In genomic region chr10:22618842-22619241, GRCm38 (mm10) we compare ENCODE assay signal across 8 mouse cellular contexts. TPM values are rescaled to one million over a fixed set of nuclear protein-coding genes. Genes with fewer than 3 reads are reported as not detected.
DNase-seq lines count a peak whose midpoint lies in the region; ATAC-seq and TF ChIP-seq lines count a peak whose summit lies in the region.

No protein-coding gene starts in this region.

- no peak overlapping the region for H3K27ac ChIP-seq in liver, postnatal 0 days (ENCODE audit: low read depth)
- no peak overlapping the region for H3K27ac ChIP-seq in liver, embryonic 11.5 days (ENCODE audit: low read depth, low read length)
- H3K27ac ChIP-seq in layer of hippocampus, adult 2 months = no peak overlapping the region
- H3K27ac ChIP-seq in hindbrain, embryonic 12.5 days = no peak overlapping the region

- peaks cover 2% of the 10 kb centered on the region; the same call in 1 of the 2 replicates for H3K9me3 ChIP-seq in liver, postnatal 0 days (ENCODE audit: low read length)
- no peaks in the 10 kb centered on the region for H3K9me3 ChIP-seq in liver, embryonic 11.5 days (ENCODE audit: control insufficient read depth, low read length)
- H3K9me3 ChIP-seq in hindbrain, embryonic 12.5 days (replicated peaks) = peaks cover 6% of the 10 kb centered on the region; the same call in 1 of the 2 replicates

- H3K9ac ChIP-seq in liver, postnatal 0 days (replicated peaks) = no peak overlapping the region
- no peak overlapping the region for H3K9ac ChIP-seq in liver, embryonic 11.5 days (ENCODE audit: low read depth, low read length)
- H3K9ac ChIP-seq in hindbrain, embryonic 12.5 days = no peak overlapping the region

- H3K4me2 ChIP-seq in liver, postnatal 0 days (ENCODE audit: low read depth, low read length) = no peak overlapping the region
- H3K4me2 ChIP-seq in liver, embryonic 11.5 days = no peak overlapping the region
- H3K4me2 ChIP-seq in hindbrain, embryonic 12.5 days (replicated peaks) = no peak overlapping the region

- peak; percentile 54 for TF ChIP-seq CTCF in liver, postnatal 0 days (IDR thresholded peaks at IDR 0.05; ENCODE audit: low read depth)
- TF ChIP-seq CTCF in layer of hippocampus, adult 2 months (conservative IDR thresholded peaks at IDR 0.05) = peak; percentile 88

- no peaks in the 10 kb centered on the region for H3K27me3 ChIP-seq in liver, postnatal 0 days (ENCODE audit: insufficient read depth, low read length)
- no peaks in the 10 kb centered on the region for H3K27me3 ChIP-seq in liver, embryonic 11.5 days (replicated peaks; ENCODE audit: control insufficient read depth, insufficient read depth, low read length)
- no peaks in the 10 kb centered on the region for H3K27me3 ChIP-seq in hindbrain, embryonic 12.5 days

- no peak overlapping the region for H3K4me3 ChIP-seq in liver, postnatal 0 days (ENCODE audit: low read depth, low read length)
- H3K4me3 ChIP-seq in liver, embryonic 11.5 days (ENCODE audit: low read depth, low read length) = no peak overlapping the region
- no peak overlapping the region for H3K4me3 ChIP-seq in layer of hippocampus, adult 2 months
- no peak overlapping the region for H3K4me3 ChIP-seq in hindbrain, embryonic 12.5 days

- H3K36me3 ChIP-seq in liver, postnatal 0 days (replicated peaks; ENCODE audit: insufficient read depth, low read length) = no peaks in the 10 kb centered on the region
- H3K36me3 ChIP-seq in liver, embryonic 11.5 days (ENCODE audit: control insufficient read depth, insufficient read depth, low read length) = no peaks in the 10 kb centered on the region
- H3K36me3 ChIP-seq in hindbrain, embryonic 12.5 days = no peaks in the 10 kb centered on the region

- WGBS in liver, postnatal 0 days (ENCODE audit: insufficient replicate concordance) = 63% methylated on average over 2 of the region's 2 CpGs
- 62% methylated on average over 2 of the region's 2 CpGs for WGBS in liver, embryonic 11.5 days
- WGBS in hindbrain, embryonic 12.5 days = 65% methylated on average over 2 of the region's 2 CpGs

- no peak for ATAC-seq in liver, postnatal 0 days
- ATAC-seq in liver, embryonic 11.5 days (replicated peaks; ENCODE audit: low FRiP score) = no peak
- no peak for ATAC-seq in hindbrain, embryonic 12.5 days (ENCODE audit: low FRiP score)

- no peaks in the 10 kb centered on the region for H3K4me1 ChIP-seq in liver, postnatal 0 days (ENCODE audit: insufficient read depth)
- H3K4me1 ChIP-seq in liver, embryonic 11.5 days (replicated peaks; ENCODE audit: control insufficient read depth, insufficient read depth, low read length) = no peaks in the 10 kb centered on the region
- H3K4me1 ChIP-seq in hindbrain, embryonic 12.5 days = peaks cover 3% of the 10 kb centered on the region; the same call in 1 of the 2 replicates

- no peak for TF ChIP-seq EP300 in liver, postnatal 0 days (IDR thresholded peaks at IDR 0.05; ENCODE audit: low read depth)

- DNase-seq in adrenal gland, postnatal 14 days = peak; percentile 8
- no peak for DNase-seq in adrenal gland, postnatal 25 days
- no peak for DNase-seq in liver, postnatal 0 days
- DNase-seq in liver, embryonic 11.5 days (ENCODE audit: low spot score) = no peak
- DNase-seq in cerebellum, adult 9-10 months = peak; percentile 46
- peak; percentile 37 to 58 for DNase-seq in layer of hippocampus, adult 2 months (ENCODE audit: low spot score in 2 of 2)
- peak; percentile 15 for DNase-seq in telencephalon, adult 2 months (ENCODE audit: low read depth, low spot score)

RNA-seq across cellular contexts. Expression of gene Slc2a12, which starts 26.0 kb away (rescaled TPM):
- 1.9 and 2.3 TPM in 2 replicates for total RNA-seq in adrenal gland, postnatal 14 days (2021)
- 0.86 and 2.3 TPM in 2 replicates for total RNA-seq in adrenal gland, postnatal 25 days (2021)
- polyA plus RNA-seq in liver, postnatal 0 days (2015; fragmentation: Nextera tagmentation; extraction: Ambion mirVana) = 0.04 TPM in 1 of 2 replicates, not detected in the other
- 0.16 and 0.32 TPM in 2 replicates for polyA plus RNA-seq in liver, embryonic 11.5 days (2014; fragmentation: Nextera tagmentation; extraction: Ambion mirVana)
- total RNA-seq in layer of hippocampus, adult 2 months (2021) = 1 to 10 TPM; 3.1 to 6.0 TPM
- 3.7 and 4.1 TPM in 2 replicates for polyA plus RNA-seq in hindbrain, embryonic 12.5 days (2016; fragmentation: Nextera tagmentation; extraction: Ambion mirVana)

Comparison
In these comparisons a context has a peak if more than half of its experiments do, and no peak if none do; other contexts are left out.
1. DNase-seq: peak in adrenal gland, postnatal 14 days (single experiment), cerebellum, adult 9-10 months (single experiment), layer of hippocampus, adult 2 months (2 of 2) and telencephalon, adult 2 months (single experiment); none in adrenal gland, postnatal 25 days (single experiment), liver, postnatal 0 days (single experiment) and liver, embryonic 11.5 days (single experiment).